Mouse (Mus musculus): ENCODE measurements at regions not wholly inside any gene's neighbourhood (a gene's known extent, or its start where the extent isn't known, plus 50 kb on each side); places are given as distances from the start of the nearest gene placed in this dataset.

DNA sequence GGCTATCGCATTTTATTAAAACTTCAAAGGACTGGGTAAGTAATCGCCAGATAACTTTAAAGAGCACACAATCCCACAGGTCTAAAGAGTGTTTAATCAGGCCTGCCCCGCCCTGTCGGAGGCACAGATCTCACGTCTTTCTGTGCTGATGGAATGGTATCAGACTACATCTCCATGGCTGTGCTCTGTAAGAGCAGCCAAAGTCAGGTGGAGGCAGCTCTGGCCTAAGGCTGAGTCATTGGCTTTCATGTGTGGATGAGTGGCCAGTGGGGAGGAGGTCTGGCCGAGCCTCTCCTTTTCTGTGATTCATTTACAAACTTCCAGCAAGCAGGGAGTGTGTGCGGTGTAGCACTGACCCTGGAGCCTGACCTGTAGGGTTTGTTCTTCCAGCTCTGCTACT lies 197.0 kb downstream of the Snx10 start:
- TF ChIP-seq GATA1 (IDR thresholded peaks at IDR 0.05; ENCODE audit: borderline replicate concordance, low read length) (no peak), FLI1 (IDR thresholded peaks at IDR 0.05; ENCODE audit: low read length) (no peak)
